ENCODE assay signal across 27 mouse cellular contexts in genomic region chr3:52756816-52757215, GRCm38 (mm10).
"Had no signal": no experiment of that assay in that cellular context is flagged by ENCODE, and none has a peak within 500 bp of the region (broad histone marks: within the 10 kb centered on the region; RNA-seq: fewer than 3 reads in every experiment).

No protein-coding gene starts in this region.

- H3K27me3 ChIP-seq: embryonic facial prominence, embryonic 12.5 days; embryonic facial prominence, embryonic 13.5 days; embryonic facial prominence, embryonic 15.5 days; forebrain, embryonic 12.5 days; forebrain, embryonic 13.5 days; forebrain, embryonic 15.5 days had no signal

- H3K27ac ChIP-seq: embryonic facial prominence, embryonic 10.5 days; embryonic facial prominence, embryonic 12.5 days; embryonic facial prominence, embryonic 13.5 days; embryonic facial prominence, embryonic 15.5 days; forebrain, embryonic 10.5 days; forebrain, embryonic 12.5 days; forebrain, embryonic 13.5 days; forebrain, embryonic 15.5 days; gastrocnemius, adult 2 months had no signal

- H3K4me2 ChIP-seq: embryonic facial prominence, embryonic 12.5 days; embryonic facial prominence, embryonic 13.5 days; embryonic facial prominence, embryonic 15.5 days; forebrain, embryonic 12.5 days; forebrain, embryonic 13.5 days; forebrain, embryonic 15.5 days had no signal

- H3K9ac ChIP-seq: embryonic facial prominence, embryonic 12.5 days; embryonic facial prominence, embryonic 13.5 days; embryonic facial prominence, embryonic 15.5 days; forebrain, embryonic 12.5 days; forebrain, embryonic 13.5 days; forebrain, embryonic 15.5 days; forebrain, postnatal 0 days had no signal

- H3K4me3 ChIP-seq: embryonic facial prominence, embryonic 10.5 days; embryonic facial prominence, embryonic 12.5 days; embryonic facial prominence, embryonic 13.5 days; embryonic facial prominence, embryonic 15.5 days; erythroblast, embryonic 14.5 days; forebrain, embryonic 10.5 days; forebrain, embryonic 12.5 days; forebrain, embryonic 13.5 days; forebrain, embryonic 15.5 days; gastrocnemius, adult 2 months had no signal

- DNase-seq: cerebellum, adult 2 months; cerebellum, adult 8-10 months; cerebellum, adult 9-10 months; cerebellum, adult 9-11 months; cerebellum, postnatal 10 days; cerebellum, postnatal 14 days; cerebellum, postnatal 25 days; cerebellum, postnatal 36 days; embryo, embryonic 11 days; forebrain, postnatal 0 days; gastrocnemius, adult 2 months; gastrocnemius, postnatal 10 days; gastrocnemius, postnatal 14 days; gastrocnemius, postnatal 25 days; gastrocnemius, postnatal 36 days; heart, adult 18-20 months had no signal

- H3K4me1 ChIP-seq: embryonic facial prominence, embryonic 12.5 days; embryonic facial prominence, embryonic 13.5 days; embryonic facial prominence, embryonic 15.5 days; forebrain, embryonic 12.5 days; forebrain, embryonic 13.5 days; forebrain, embryonic 15.5 days had no signal

- H3K9me3 ChIP-seq: embryonic facial prominence, embryonic 10.5 days; embryonic facial prominence, embryonic 12.5 days; embryonic facial prominence, embryonic 13.5 days; embryonic facial prominence, embryonic 15.5 days; forebrain, embryonic 10.5 days; forebrain, embryonic 12.5 days; forebrain, embryonic 13.5 days; forebrain, embryonic 15.5 days had no signal

- H3K36me3 ChIP-seq: embryonic facial prominence, embryonic 10.5 days; embryonic facial prominence, embryonic 12.5 days; embryonic facial prominence, embryonic 13.5 days; embryonic facial prominence, embryonic 15.5 days; forebrain, embryonic 10.5 days; forebrain, embryonic 12.5 days; forebrain, embryonic 15.5 days had no signal

- ATAC-seq: forebrain, embryonic 13.5 days; forebrain, embryonic 14.5 days; forebrain, embryonic 15.5 days; forebrain, embryonic 16.5 days; forebrain, postnatal 0 days had no signal
